Mouse (Mus musculus) liver, embryonic 14.5 days (tissue): ENCODE data around the gene Cep128.

ENCODE experiments used
- CTCF ChIP-seq: IDR thresholded peaks from 2 replicates; pipeline ENCODE4 v1.5.1; 2016; ENCODE audit warnings: antibody characterized with exemption, low read depth, control low read depth
- EP300 ChIP-seq: IDR thresholded peaks from 2 replicates; pipeline ENCODE4 v1.6.1; 2016; ENCODE audit warnings: antibody characterized with exemption, low read depth

DNA sequence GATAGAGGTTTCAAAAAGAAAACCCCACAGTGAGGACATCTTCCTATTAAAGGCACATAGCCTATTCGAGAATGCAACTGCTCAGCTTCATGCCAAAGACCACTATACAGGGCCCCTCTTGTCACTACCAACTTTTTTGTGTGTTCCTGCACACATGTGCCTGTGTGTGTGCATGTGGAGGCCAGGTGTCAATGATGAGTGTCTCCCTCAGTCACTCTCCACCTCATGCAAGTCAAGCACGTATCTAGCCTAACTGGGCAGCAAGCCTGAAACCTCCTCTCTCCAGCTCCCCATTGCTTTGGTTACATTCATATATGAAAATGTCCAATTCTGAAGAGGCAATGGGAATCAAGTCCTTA, 317.1 kb downstream of the Cep128 start:
- TF ChIP-seq CTCF (no peak), EP300 (no peak)
